Comparison of ENCODE assay signal across 27 mouse cellular contexts in the genomic region with DNA sequence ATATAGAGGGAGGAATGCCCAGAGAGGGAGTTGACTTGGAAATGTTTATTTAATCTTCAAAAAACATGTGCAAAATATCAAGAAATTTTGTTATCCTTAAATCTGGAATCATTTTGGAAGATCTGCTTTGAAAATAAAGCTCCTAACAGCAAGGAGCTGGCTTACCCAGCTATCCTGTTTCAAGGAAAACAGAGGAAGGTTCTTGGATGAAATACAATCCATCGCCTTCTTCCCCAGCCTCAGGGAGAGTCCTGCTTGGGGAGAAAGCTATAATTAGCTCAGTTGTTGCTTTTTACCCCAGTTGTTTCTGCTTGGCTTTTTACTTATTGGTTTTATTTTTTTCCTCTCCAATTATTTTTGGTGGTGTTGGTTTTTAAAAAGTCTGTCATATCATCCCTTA.
DNase-seq lines count a peak whose midpoint lies in the region; ATAC-seq and TF ChIP-seq lines count a peak whose summit lies in the region.
"Had no signal": no experiment of that assay in that cellular context is flagged by ENCODE, and none has a peak within 500 bp of the region (broad histone marks: within the 10 kb centered on the region; RNA-seq: fewer than 3 reads in every experiment).

No protein-coding gene starts in this region.

- no peak for TF ChIP-seq POLR2A in brain, embryonic 14.5 days (IDR thresholded peaks at IDR 0.05; ENCODE audit: borderline replicate concordance, extremely low read depth, insufficient read depth, insufficient read length, poor library complexity, severe bottlenecking)

- H3K4me1 ChIP-seq in kidney, embryonic 16.5 days (ENCODE audit: insufficient read depth, low read length) = no peaks in the 10 kb centered on the region
- peaks cover 17% of the 10 kb centered on the region for H3K4me1 ChIP-seq in embryonic facial prominence, embryonic 10.5 days
- H3K4me1 ChIP-seq: forebrain, embryonic 13.5 days; hindbrain, embryonic 15.5 days; limb, embryonic 12.5 days; lung, embryonic 15.5 days; midbrain, embryonic 13.5 days; neural tube, embryonic 13.5 days had no signal

- ATAC-seq in kidney, embryonic 16.5 days (ENCODE audit: low FRiP score, low TSS enrichment) = peak; percentile 86; the same call in 1 of the 2 replicates
- no peak for ATAC-seq in activated CD4-positive, CD25-positive, alpha-beta regulatory T cell, adult 4 months
- ATAC-seq: forebrain, embryonic 13.5 days; inflammation-experienced regulatory T-cells, adult 6 months; midbrain, embryonic 13.5 days had no signal

- TF ChIP-seq CTCF in brain, embryonic 14.5 days (IDR thresholded peaks at IDR 0.05; ENCODE audit: borderline replicate concordance, extremely low read depth, insufficient read depth, insufficient read length) = no peak

- no peaks in the 10 kb centered on the region for H3K9me3 ChIP-seq in kidney, embryonic 16.5 days (ENCODE audit: low read length)
- H3K9me3 ChIP-seq in embryonic facial prominence, embryonic 10.5 days = no peaks in the 10 kb centered on the region
- H3K9me3 ChIP-seq: forebrain, embryonic 13.5 days; hindbrain, embryonic 10.5 days; hindbrain, embryonic 15.5 days; limb, embryonic 12.5 days; lung, embryonic 15.5 days; midbrain, embryonic 13.5 days; neural tube, embryonic 13.5 days had no signal

- H3K27me3 ChIP-seq in kidney, embryonic 16.5 days (ENCODE audit: insufficient read depth, low read length) = no peaks in the 10 kb centered on the region
- no peaks in the 10 kb centered on the region for H3K27me3 ChIP-seq in embryonic facial prominence, embryonic 10.5 days (replicated peaks; ENCODE audit: low read depth, poor library complexity, severe bottlenecking)
- H3K27me3 ChIP-seq: forebrain, embryonic 13.5 days; hindbrain, embryonic 15.5 days; limb, embryonic 12.5 days; lung, embryonic 15.5 days; midbrain, embryonic 13.5 days; neural tube, embryonic 13.5 days had no signal

- H3K4me3 ChIP-seq in kidney, embryonic 16.5 days (ENCODE audit: low read length) = no peak overlapping the region
- H3K4me3 ChIP-seq in embryonic facial prominence, embryonic 10.5 days = no peak overlapping the region
- H3K4me3 ChIP-seq: forebrain, embryonic 13.5 days; hindbrain, embryonic 10.5 days; hindbrain, embryonic 15.5 days; limb, embryonic 12.5 days; lung, embryonic 15.5 days; midbrain, embryonic 13.5 days; neural tube, embryonic 13.5 days had no signal

- WGBS in kidney, embryonic 16.5 days = 11% methylated on average over 1 of the region's 1 CpGs
- WGBS in embryonic facial prominence, embryonic 10.5 days = 24% methylated on average over 1 of the region's 1 CpGs

- H3K4me2 ChIP-seq in kidney, embryonic 16.5 days (replicated peaks; ENCODE audit: low read depth, low read length) = no peak overlapping the region
- H3K4me2 ChIP-seq: forebrain, embryonic 13.5 days; hindbrain, embryonic 15.5 days; limb, embryonic 12.5 days; liver, embryonic 11.5 days; lung, embryonic 15.5 days; midbrain, embryonic 13.5 days; neural tube, embryonic 13.5 days had no signal

- H3K9ac ChIP-seq in kidney, embryonic 16.5 days (replicated peaks; ENCODE audit: low read length) = no peak overlapping the region
- H3K9ac ChIP-seq: forebrain, embryonic 13.5 days; hindbrain, embryonic 15.5 days; limb, embryonic 12.5 days; lung, embryonic 15.5 days; midbrain, embryonic 13.5 days; neural tube, embryonic 13.5 days had no signal

- H3K36me3 ChIP-seq in kidney, embryonic 16.5 days (ENCODE audit: insufficient read depth, low read length) = no peaks in the 10 kb centered on the region
- no peaks in the 10 kb centered on the region for H3K36me3 ChIP-seq in embryonic facial prominence, embryonic 10.5 days (replicated peaks)
- H3K36me3 ChIP-seq: hindbrain, embryonic 10.5 days; hindbrain, embryonic 15.5 days; limb, embryonic 12.5 days; lung, embryonic 15.5 days; midbrain, embryonic 13.5 days; neural tube, embryonic 13.5 days had no signal

- DNase-seq in kidney, postnatal 4 days = no peak
- peak; percentile 7 for DNase-seq in brain, embryonic 14.5 days (ENCODE audit: low read depth)
- peak; percentile 39 for DNase-seq in embryonic facial prominence, embryonic 10.5 days (ENCODE audit: low spot score)
- no peak for DNase-seq in adrenal gland, postnatal 4 days (ENCODE audit: low spot score in 2 of 2)
- no peak for DNase-seq in left cerebral cortex, adult 8-10 months (ENCODE audit: low spot score in 2 of 2)
- DNase-seq: adrenal gland, adult 8-10 months; cerebellum, adult 18-20 months; cerebellum, postnatal 10 days; gastrocnemius, postnatal 10 days; heart, postnatal 14 days; kidney, adult 11 months; kidney, postnatal 36 days; layer of hippocampus, postnatal 36 days; lung, postnatal 36 days; right cerebral cortex, postnatal 4 days; thymus, postnatal 4 days had no signal

- H3K27ac ChIP-seq in kidney, embryonic 16.5 days (ENCODE audit: low read length) = no peak overlapping the region
- H3K27ac ChIP-seq in embryonic facial prominence, embryonic 10.5 days (replicated peaks) = no peak overlapping the region
- H3K27ac ChIP-seq: forebrain, embryonic 13.5 days; hindbrain, embryonic 10.5 days; hindbrain, embryonic 15.5 days; limb, embryonic 12.5 days; lung, embryonic 15.5 days; midbrain, embryonic 13.5 days; neural tube, embryonic 13.5 days had no signal

Comparison
In these comparisons a context has a peak if more than half of its experiments do, and no peak if none do; other contexts are left out.
1. DNase-seq: peak in brain, embryonic 14.5 days (single experiment) and embryonic facial prominence, embryonic 10.5 days (single experiment); none in kidney, postnatal 4 days (0 of 2), adrenal gland, postnatal 4 days (0 of 2) and left cerebral cortex, adult 8-10 months (0 of 2).